Mouse (Mus musculus) lung, embryonic 14.5 days (tissue): ENCODE data around the gene Arhgef25. TPM values are rescaled to one million over a fixed set of nuclear protein-coding genes. Genes with fewer than 3 reads are reported as not detected.

Source experiments
- ATAC-seq: fragments of 200-750 bp; cut with Nextera tagmentation; 2 replicates; pipeline ENCODE4 v1.8.0; 2017; ENCODE audit warnings: mild to moderate bottlenecking, moderate TSS enrichment, moderate library complexity; ENCODE audit not compliant: insufficient read depth
- DNase-seq: peaks from one replicate; pipeline ENCODE4 v3.0.0-alpha.2; 2015
- H3K27ac ChIP-seq: fragments of 300-500 bp; sonication (generic); 2 replicates; pipeline ENCODE4 v1.5.1; 2014; ENCODE audit warnings: low read depth, mild to moderate bottlenecking, moderate library complexity
- H3K27me3 ChIP-seq: fragments of 300-500 bp; sonication (generic); 2 replicates; pipeline ENCODE4 v1.6.1; 2014; ENCODE audit warnings: low read length, control low read depth; ENCODE audit not compliant: insufficient read depth
- H3K36me3 ChIP-seq: fragments of 300-500 bp; sonication (generic); 2 replicates; pipeline ENCODE4 v1.6.1; 2014; ENCODE audit warnings: control low read depth; ENCODE audit not compliant: insufficient read depth
- H3K4me1 ChIP-seq: fragments of 300-500 bp; sonication (generic); 2 replicates; pipeline ENCODE4 v1.6.1; 2014; ENCODE audit warnings: antibody characterized with exemption, control low read depth; ENCODE audit not compliant: insufficient read depth
- H3K4me2 ChIP-seq: fragments of 300-500 bp; sonication (generic); 2 replicates; pipeline ENCODE4 v1.6.1; 2014; ENCODE audit warnings: mild to moderate bottlenecking
- H3K4me3 ChIP-seq: fragments of 300-500 bp; sonication (generic); 2 replicates; pipeline ENCODE4 v1.5.1; 2014; ENCODE audit warnings: low read depth, low read length
- H3K9ac ChIP-seq: fragments of 300-500 bp; sonication (generic); 2 replicates; pipeline ENCODE4 v1.6.1; 2014
- H3K9me3 ChIP-seq: fragments of 300-500 bp; sonication (generic); 2 replicates; pipeline ENCODE4 v1.6.1; 2016; ENCODE audit warnings: low read depth, low read length, control low read depth
- CTCF ChIP-seq: IDR thresholded peaks from 2 replicates; pipeline ENCODE4 v1.5.1; 2016; ENCODE audit warnings: antibody characterized with exemption, low read depth
- WGBS: fragments of 180-500 bp; shearing (Covaris S2); extraction: QIAGEN DNeasy Blood & Tissue Kit; methylation state at CpG from one replicate; pipeline ENCODE4 v1.1.7; 2014; 5-methylcytosine and 5-hydroxymethylcytosine counted together
- polyA plus RNA-seq: library from polyadenylated mRNA; unstranded; fragments of >200 nt; fragmentation: Nextera tagmentation; extraction: Ambion mirVana; gene quantifications from 2 replicates; pipeline ENCODE4 v1.2.1, GENCODE M21; 2014

Gene Arhgef25
- polyA plus RNA-seq, 1 experiment from 2014 or later: 48.7 TPM

GRCm38 (mm10) chr10:127178286-127179027 is 11.4 kb downstream of the Arhgef25 start:
- H3K27ac ChIP-seq: no peak overlapping the region
- H3K4me1 ChIP-seq: peaks cover 9% of the 10 kb centered on the region
- H3K27me3 ChIP-seq: peaks cover 47% of the 10 kb centered on the region
- H3K4me2 ChIP-seq: peak overlapping the region; percentile 62
- H3K4me3 ChIP-seq: peak overlapping the region; percentile 27
- H3K9ac ChIP-seq: no peak overlapping the region
- TF ChIP-seq CTCF: no peak
- DNase-seq (no peak), ATAC-seq (no peak)
- peaks cover 9% of the 10 kb centered on the region; the same call in 1 of the 2 replicates for H3K36me3 ChIP-seq
- 5% methylated on average over 41 of the region's 41 CpGs for WGBS
- H3K9me3 ChIP-seq: no peaks in the 10 kb centered on the region

- no peak overlapping the region for H3K27ac ChIP-seq
- H3K27me3 ChIP-seq: peaks cover 47% of the 10 kb centered on the region
- H3K9ac ChIP-seq: no peak overlapping the region
- H3K4me2 ChIP-seq: peak overlapping the region; percentile 62
- H3K4me1 ChIP-seq: peaks cover 9% of the 10 kb centered on the region
- DNase-seq: peak; percentile 96
- no peaks in the 10 kb centered on the region for H3K9me3 ChIP-seq
- TF ChIP-seq CTCF: peak; percentile 91
- under 1% methylated on average over 23 of the region's 23 CpGs for WGBS
- peak; percentile 75 for ATAC-seq
- H3K4me3 ChIP-seq: peak overlapping the region; percentile 27
- 0 out of 2 replicates have a peak, but pooled peaks cover 4% of the 10 kb centered on the region for H3K36me3 ChIP-seq
Observed at GRCm38 (mm10) chr10:127177719-127178118, 12.2 kb downstream of the Arhgef25 start.

GRCm38 (mm10) chr10:127177235-127177634 is 12.6 kb downstream of the Arhgef25 start:
- Histone ChIP-seq H3K36me3 (no peaks in the 10 kb centered on the region), H3K27ac (no peak overlapping the region), H3K4me2 (peak overlapping the region; percentile 62), H3K9me3 (no peaks in the 10 kb centered on the region), H3K4me3 (peak overlapping the region; percentile 27; the same call in 1 of the 2 replicates), H3K27me3 (peaks cover 47% of the 10 kb centered on the region), H3K9ac (no peak overlapping the region), H3K4me1 (peaks cover 9% of the 10 kb centered on the region)
- ATAC-seq: no peak
- no peak for TF ChIP-seq CTCF
- 14% methylated on average over 9 of the region's 9 CpGs for WGBS
- DNase-seq: no peak

- no peak overlapping the region for H3K9ac ChIP-seq
- no peaks in the 10 kb centered on the region for H3K9me3 ChIP-seq
- no peak for ATAC-seq
- H3K27me3 ChIP-seq: peaks cover 47% of the 10 kb centered on the region
- TF ChIP-seq CTCF: no peak
- no peak overlapping the region for H3K4me3 ChIP-seq
- no peaks in the 10 kb centered on the region for H3K36me3 ChIP-seq
- peaks cover 9% of the 10 kb centered on the region for H3K4me1 ChIP-seq
- no peak overlapping the region for H3K27ac ChIP-seq
- no peak for DNase-seq
- H3K4me2 ChIP-seq: no peak overlapping the region
- WGBS: 7% methylated on average over 7 of the region's 7 CpGs
Observed at GRCm38 (mm10) chr10:127176756-127177155, 13.1 kb downstream of the Arhgef25 start.

DNA sequence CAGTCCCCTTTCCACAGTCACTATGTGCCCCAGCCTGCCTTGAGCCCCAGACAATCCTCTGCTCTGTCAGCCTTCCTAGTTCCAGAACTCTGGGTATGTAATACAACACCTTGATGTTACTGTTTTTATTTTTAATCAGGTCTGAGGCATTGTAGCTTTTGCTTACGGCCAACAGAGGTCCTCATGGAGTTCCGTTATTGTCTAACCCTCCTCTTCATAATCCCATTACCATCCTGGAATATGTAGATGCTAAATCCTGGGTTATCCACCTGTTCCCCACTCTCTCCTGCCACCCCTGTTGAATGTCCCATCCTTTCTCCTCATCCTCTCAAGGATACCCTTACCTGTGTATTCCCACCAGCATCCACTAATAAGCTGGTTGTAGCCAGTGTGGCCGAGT is 13.7 kb downstream of the Arhgef25 start:
- ATAC-seq (no peak), DNase-seq (no peak)
- Histone ChIP-seq H3K4me2 (no peak overlapping the region), H3K9me3 (no peaks in the 10 kb centered on the region), H3K9ac (no peak overlapping the region), H3K4me3 (no peak overlapping the region), H3K4me1 (peaks cover 9% of the 10 kb centered on the region), H3K27me3 (peaks cover 51% of the 10 kb centered on the region), H3K36me3 (no peaks in the 10 kb centered on the region), H3K27ac (no peak overlapping the region)
- 39% methylated on average over 3 of the region's 3 CpGs for WGBS
- TF ChIP-seq CTCF: no peak

- H3K9ac ChIP-seq: no peak overlapping the region
- no peak for TF ChIP-seq CTCF
- H3K36me3 ChIP-seq: no peaks in the 10 kb centered on the region
- no peak overlapping the region for H3K4me2 ChIP-seq
- no peak overlapping the region for H3K4me3 ChIP-seq
- peaks cover 12% of the 10 kb centered on the region for H3K4me1 ChIP-seq
- no peaks in the 10 kb centered on the region for H3K9me3 ChIP-seq
- H3K27ac ChIP-seq: no peak overlapping the region
- no peak for DNase-seq
- no peak for ATAC-seq
- 84% methylated on average over 7 of the region's 7 CpGs for WGBS
- peaks cover 49% of the 10 kb centered on the region for H3K27me3 ChIP-seq
Observed at GRCm38 (mm10) chr10:127174170-127174569, 15.7 kb downstream of the Arhgef25 start.

GRCm38 (mm10) chr10:127173148-127174065 is 16.5 kb downstream of the Arhgef25 start:
- TF ChIP-seq CTCF: no peak
- Histone ChIP-seq H3K27me3 (peaks cover 49% of the 10 kb centered on the region), H3K9ac (no peak overlapping the region), H3K4me3 (no peak overlapping the region), H3K36me3 (no peaks in the 10 kb centered on the region), H3K9me3 (no peaks in the 10 kb centered on the region), H3K4me2 (no peak overlapping the region), H3K27ac (no peak overlapping the region), H3K4me1 (peaks cover 12% of the 10 kb centered on the region)
- ATAC-seq: no peak
- 72% methylated on average over 16 of the region's 16 CpGs for WGBS
- DNase-seq: no peak
